Mouse (Mus musculus) layer of hippocampus, postnatal 25 days (tissue): ENCODE measurements around the gene Skil. TPM values are rescaled to one million over a fixed set of nuclear protein-coding genes. Genes with fewer than 3 reads are reported as not detected.

Experiments
- DNase-seq, 2 experiments: peaks; one replicate each; pipeline ENCODE4 v3.0.0; 2022; ENCODE audit warnings: mixed read lengths in 2 of 2, low spot score in 1 of 2; ENCODE audit errors: extremely low spot score in 1 of 2
- total RNA-seq, 2 experiments: library from RNA; stranded (reverse); gene quantifications; 2 replicates each; pipeline ENCODE4 v1.2.3; 2021

Gene Skil
- total RNA-seq, 2 experiments from 2014 or later = 67.6 to 70.0 TPM

DNA sequence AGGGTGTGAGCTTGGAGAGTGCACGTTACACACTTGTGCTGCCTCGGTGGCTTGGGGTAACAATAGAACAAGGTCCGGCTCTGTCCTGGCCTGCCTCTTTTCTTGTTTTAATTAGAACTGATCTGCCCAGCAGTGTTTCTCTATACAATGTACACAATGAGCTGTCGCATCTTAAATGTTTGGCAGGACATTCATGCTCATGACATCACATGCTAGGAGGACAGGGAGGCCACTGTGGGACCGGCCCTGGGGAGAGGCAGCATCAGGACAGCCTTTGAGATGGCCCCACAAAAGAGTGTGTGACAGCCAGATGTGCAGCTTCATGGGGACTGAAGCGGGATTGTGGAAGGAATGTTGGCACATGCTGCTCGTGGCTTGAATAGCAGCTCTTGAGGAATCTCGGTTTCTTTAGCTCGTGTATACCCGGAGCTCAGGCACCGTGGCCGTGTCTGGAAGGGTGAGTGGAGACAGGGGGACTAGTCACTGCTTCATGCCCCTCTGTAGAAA lies 71.6 kb downstream of the Skil start:
- DNase-seq = no peak

Other genes with a start within 250 kb of the Skil start
- gene Gpr160, start 239.1 kb upstream of the Skil start, total RNA-seq = 1 to 10 TPM; 1.2 to 1.3 TPM
- 10 to 100 TPM; 31.2 to 42.4 TPM for gene Phc3, start 125.6 kb upstream of the Skil start, total RNA-seq
- 10 to 100 TPM; 56.8 to 63.4 TPM for gene Prkci, start 99.3 kb upstream of the Skil start, total RNA-seq
- 100 to 1,000 TPM; 273 to 334 TPM for gene Cldn11, start 54.9 kb downstream of the Skil start, total RNA-seq
- 10 to 100 TPM; 77.9 to 90.2 TPM for gene Slc7a14, start 215.3 kb downstream of the Skil start, total RNA-seq